Mouse (Mus musculus): ENCODE measurements at regions not wholly inside any gene's neighbourhood (a gene's known extent, or its start where the extent isn't known, plus 50 kb on each side); places are given as distances from the start of the nearest gene placed in this dataset.

DNA sequence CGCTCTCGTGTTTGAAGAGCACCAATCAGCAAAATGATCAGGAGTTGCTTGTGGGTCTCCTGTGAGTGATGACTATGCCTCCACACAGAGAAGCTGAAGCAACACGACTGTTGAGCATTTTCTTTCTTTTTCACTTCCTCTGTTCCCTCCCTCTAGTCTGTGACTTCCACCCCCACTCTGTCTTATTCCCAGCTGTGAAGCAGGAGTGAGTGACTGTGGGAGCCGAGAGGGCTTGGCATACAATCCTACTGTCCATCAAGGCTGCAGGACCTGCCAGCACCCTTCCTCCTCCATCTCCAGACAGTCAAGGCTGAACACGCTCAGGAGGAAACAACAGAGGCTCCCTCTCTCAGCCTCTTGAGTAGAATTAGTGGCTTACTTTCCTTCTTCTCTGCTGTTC, 401.3 kb downstream of the Plcl1 start:
- DNase-seq, result no peak

DNA sequence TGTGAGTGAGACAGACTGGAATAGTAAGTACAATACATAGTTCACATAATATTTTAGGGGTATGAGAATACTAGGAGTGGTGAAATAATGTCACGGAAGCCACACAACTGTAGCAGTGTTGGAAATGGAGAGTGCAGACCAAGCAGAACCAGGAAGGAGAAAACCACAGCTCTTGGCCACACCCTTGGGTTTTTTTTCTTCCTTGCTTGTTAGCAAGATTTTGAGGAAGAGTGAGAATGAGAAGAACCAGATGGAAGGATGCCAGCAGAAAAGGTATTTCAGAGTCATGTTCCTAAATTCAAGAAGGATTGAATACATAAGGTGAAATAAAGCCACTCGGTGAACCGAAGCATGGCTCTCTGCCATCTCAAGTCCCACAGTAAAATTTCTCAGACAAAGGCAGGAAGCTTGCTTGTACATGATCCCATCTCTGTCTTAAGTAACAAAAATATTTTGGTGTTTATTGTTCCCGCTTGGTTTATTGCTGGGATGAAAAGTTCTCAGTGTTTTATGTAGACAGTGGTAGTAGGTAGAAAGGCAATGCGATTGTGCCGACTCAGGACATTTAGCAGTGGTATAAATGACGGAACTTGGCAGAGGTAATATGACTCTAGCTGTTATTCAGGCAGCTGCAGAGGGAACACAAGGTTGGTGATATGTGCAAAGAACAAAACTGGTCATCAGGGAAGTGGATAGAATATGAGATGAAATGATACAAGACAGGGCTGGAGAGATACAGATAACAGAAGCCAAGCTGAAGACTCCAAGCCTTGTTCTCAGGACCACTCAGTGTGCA, 403.2 kb downstream of the Plcl1 start:
- DNase-seq, result no peak

DNA sequence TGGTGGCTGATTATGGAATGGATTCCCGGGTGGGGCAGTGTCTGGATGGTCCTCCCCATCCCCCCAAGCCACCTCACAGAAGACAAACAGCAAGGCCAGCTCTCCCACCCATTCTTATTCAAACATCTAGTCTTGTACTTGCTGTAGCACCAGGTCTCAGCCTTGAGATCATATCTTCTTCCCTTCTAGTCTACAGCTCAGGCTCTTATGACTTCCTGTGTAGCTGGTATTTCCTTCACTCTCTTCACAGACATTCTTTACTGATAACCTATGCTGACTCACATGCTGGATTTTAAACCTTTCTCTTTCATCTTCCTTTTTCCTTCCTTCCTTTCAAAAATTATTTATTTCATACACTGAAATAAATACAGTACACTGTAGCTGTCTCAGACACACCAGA, 406.8 kb downstream of the Plcl1 start:
- DNase-seq, result no peak

DNA sequence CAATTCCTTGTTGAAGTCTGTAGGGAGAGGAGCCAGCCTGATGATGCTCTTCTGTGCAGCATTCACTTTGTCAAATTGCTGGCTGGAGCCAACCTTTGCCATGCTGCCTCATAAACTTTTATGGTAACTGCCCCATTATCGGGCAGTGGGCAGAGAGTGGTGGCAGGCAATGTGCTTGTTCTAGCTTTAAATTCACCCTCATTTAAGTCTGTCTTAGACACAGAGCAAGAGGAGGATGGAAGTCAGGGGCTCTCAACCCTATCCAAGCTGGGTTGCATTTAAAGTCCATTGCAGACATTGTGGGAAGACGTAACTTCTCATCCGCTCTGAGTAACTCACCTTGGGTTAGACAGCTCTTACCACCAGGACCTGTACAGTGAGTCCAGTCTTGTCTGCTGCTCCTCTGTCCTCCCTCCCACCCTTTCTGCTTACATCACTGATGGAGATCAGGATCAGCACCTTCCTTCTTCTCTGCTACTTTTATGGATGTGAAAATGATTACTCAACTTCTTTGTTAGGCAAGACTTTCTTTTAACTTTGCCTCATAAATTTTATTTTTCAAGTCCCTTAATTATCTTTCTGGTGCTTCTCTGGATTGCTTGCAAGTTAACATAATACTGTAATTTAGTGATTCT, 415.3 kb downstream of the Plcl1 start:
- DNase-seq, result no peak

DNA sequence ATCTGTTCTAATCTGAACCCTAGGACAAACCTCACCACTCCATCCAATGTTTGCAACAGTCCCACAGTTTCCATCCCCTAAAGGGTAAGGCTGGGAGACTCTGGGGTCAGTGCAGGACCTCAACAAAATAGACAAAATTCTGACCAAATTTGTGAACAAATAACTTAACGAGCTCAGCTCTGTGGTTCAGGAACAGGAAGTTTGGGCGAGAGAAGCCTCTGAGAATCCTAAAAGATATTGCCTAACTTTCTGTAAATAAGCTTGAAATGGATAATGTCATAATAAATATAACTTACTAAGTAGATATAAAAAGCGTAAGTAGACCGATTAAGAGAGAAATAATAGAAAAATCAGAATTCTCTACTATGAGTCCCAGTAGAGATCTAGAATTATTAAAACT, 416.9 kb downstream of the Plcl1 start:
- DNase-seq, result no peak

DNA sequence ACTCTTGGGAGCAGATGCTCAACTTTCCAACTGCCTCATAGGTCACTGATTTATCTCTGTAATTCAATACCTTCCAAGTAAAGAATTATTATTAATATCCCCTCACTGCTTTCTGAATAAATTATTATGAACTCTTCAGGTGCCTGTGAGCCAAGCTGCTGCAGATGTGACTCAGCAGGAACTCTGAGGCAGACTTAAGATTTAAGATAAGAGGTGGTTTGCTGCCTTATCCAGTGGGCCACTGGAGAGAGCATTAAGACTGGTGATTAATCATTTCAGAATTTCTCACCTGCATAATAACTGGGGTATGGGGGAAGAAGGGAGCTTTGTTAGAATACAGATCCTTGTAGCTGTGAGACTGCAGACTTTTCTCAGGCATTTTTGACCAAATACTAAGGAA, 421.5 kb downstream of the Plcl1 start:
- DNase-seq, result no peak

DNA sequence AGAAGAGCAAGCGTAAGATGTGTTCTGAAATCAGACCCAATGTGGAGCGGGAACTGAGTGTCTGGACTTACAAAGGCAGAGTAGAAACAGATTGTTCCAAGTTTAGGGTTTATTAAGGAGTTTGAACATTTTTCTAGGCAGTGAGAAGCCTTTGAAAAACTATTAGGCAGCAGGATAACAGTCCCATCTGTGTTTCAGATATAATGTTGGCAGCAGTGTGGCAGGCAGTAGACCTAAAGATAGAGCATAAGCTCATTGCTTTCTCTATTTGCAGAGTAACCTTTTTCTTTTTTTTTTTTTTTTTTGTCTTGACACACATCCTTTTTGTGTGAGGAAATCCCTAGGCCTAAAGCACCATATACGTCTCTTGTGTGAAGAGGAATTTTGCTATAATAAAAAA, 429.6 kb downstream of the Plcl1 start:
- DNase-seq, result no peak

DNA sequence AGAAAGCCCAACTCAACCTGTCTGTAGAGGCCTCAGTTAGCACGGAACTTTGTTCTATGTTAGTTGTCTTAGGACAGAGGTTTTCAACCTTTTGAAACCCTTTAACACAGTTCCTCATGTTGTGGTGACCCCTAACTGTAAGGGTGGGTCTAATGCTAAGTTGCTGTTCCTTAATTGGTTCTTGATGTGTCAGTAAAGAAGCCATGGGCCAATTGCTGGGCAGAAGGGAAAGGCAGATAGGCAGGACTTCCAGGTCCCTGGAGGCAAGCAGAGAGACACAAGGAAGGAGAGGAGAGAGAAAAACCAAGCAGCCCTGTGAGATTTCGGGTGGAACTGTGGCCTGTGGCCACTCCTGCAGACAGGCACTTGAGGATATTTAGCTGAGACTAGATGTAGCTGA, 431.0 kb downstream of the Plcl1 start:
- DNase-seq, result no peak

DNA sequence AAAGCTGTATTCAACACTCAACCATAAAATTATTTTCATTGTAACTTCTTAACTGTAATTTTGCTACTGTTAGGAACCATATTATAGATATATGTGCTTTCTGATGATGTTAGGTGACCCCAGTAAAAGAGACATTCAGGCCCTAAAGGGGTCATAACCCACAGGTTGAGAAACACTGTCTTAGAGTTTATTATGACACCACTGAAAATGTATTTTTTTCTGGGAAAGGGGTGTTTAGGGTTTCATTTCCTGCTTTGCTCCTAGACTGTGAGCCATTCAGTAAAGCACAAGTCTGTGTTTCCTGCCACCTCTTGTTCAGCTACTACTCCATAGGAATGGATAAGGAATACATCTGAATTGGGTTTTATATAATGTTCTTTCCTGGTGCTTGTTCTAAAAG, 431.6 kb downstream of the Plcl1 start:
- DNase-seq, result no peak

DNA sequence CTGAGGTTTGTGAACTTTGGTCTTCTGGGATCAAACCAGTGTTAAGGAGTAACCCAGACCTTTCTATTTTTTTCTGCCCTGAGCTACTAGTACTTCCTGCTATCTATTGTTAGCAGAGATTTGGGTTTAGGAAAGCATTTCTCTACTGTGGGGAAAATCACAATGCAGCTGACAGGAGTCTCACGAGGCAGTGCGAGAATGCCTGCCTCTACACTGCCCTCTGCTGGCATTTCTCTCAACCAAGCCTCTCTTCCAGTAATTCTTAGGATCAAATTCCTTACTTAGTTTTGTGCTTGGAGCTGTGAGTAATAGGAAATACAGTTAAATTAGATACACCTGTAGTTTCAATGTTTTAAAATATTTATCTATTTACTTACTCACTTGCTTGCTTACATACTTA, 432.4 kb downstream of the Plcl1 start:
- peak; percentile 45 to 60 for DNase-seq

DNA sequence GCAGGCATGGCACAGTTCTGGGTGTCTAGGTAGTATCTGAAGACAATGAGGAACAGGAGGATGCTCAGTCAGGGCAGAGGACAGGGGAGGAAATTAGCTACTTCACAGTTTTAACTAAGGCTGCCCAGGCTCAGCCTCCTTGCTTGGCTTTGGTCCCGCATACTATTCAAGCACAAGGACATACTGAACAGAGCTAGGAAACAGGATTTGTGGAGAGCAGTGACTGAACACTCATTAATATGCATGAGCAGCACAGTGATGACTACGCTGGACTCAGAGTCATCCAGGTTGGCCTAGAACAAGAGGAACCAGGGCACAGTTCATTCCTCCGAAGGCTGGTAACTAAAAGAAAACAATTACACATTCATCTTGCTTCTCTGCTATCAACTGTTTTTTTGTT, 443.1 kb downstream of the Plcl1 start:
- no peak for DNase-seq

DNA sequence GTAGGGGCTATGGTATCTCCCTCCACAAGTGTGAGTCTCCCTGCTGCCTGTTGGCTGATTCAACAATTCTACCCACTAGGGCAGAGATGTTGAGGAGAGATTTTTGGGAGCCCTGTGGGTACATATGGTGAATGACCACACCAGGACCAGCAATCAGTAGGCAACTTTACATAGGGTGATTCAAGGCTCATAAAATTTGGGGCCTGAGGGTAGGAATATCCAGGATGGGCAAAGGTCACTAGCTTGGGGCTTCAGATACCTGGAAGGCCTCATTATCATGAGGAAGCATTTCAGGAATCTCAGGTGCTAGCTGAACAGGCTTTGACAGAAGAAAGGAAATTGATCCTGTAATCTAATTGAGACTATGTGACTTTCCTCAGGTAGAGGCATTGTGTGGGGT, 446.6 kb downstream of the Plcl1 start:
- DNase-seq, result no peak

DNA sequence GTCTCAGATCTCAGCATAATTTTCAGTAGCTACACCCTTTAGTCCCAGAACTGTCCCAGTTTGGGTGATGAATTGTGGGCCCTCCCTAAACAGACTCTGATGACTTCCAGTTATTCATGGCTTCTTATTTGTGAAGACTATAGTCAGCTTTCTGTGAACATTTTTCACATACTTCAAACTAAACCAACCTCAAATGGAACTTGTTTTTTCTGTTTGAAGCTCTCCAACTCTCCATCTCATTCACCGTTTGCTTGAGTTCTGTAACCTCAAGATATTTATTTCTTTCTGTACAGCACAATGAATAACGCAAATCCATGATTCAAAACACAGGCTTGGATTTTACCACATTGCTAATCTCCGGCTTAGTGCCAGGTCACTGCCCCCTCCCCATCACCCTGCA, 453.4 kb downstream of the Plcl1 start:
- no peak for DNase-seq

DNA sequence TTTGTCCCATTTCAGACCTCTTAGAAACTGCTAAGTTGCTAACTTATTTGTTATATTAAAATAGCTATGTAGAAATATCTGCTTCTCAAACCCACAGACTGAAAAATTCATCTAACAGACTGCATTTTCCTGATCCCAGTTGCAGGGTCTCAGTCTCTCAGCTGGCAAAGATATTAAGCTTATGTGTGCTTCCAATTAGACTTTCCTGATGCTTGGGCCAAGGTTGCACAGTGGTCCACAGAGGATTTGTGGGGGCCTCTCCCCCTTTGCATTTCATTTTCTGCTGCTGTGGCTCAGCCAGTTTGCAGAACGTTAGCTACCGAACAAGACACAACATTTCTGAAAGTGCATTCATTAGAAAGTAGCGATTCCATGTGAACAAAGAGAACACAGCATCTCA, 457.4 kb downstream of the Plcl1 start:
- DNase-seq, result no peak

DNA sequence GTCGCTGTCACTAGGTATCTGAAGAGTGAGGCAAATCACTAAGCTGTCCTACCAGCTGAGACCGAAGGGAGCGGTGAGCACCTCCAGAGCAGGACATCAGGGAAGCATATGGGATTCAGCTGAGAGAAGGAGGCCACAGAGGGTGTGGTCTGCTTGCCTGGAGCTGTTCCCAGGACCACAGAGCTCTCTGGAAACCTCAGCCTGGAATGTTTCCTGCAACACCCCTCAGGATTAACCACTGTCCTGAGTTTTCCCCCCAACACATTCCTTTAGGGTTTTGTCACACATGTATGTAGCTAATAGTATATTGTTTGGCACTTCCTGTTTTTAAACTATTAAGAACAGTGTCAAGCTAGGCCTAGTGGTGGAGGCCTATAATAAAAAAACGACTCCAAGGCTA, 459.6 kb downstream of the Plcl1 start:
- no peak for DNase-seq

DNA sequence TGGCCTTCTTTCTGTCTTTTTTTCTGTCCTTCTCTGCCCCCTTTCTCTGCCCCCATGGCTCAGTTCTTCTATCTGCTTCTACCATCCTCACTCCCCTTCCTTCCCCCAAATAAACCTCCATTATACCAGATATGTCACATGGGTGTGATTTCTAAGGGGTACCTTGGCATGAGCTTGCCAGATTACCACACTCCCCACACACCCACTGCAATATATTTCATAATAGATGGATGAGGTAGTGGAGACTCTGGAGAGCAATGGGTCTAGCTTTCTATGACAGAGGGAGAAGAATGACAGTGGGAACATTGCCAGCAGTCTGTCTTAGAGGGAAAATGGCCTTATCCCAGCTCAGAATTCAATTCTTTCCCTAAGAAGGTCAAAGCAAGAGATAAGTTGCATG, 461.0 kb downstream of the Plcl1 start:
- DNase-seq, result no peak

DNA sequence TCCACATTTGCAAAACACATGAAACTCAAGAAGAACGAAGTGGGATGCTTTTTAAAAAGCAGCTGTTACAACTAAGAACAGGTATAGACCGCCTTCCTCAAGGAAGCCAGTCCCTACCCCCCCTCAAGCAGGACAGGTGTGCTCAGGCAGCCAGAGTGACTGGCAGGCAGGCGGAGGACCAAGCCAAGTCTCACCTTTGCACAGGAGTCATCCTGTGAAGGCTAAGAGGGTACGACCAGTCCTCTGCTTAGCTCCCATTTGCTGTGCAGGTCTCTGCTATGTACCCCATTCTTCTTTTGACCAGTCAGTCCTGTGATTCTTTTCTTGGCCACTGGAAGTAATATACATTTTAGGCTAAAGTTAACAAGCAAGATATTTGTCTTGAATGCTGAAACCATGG, 467.9 kb downstream of the Plcl1 start:
- DNase-seq, result no peak

DNA sequence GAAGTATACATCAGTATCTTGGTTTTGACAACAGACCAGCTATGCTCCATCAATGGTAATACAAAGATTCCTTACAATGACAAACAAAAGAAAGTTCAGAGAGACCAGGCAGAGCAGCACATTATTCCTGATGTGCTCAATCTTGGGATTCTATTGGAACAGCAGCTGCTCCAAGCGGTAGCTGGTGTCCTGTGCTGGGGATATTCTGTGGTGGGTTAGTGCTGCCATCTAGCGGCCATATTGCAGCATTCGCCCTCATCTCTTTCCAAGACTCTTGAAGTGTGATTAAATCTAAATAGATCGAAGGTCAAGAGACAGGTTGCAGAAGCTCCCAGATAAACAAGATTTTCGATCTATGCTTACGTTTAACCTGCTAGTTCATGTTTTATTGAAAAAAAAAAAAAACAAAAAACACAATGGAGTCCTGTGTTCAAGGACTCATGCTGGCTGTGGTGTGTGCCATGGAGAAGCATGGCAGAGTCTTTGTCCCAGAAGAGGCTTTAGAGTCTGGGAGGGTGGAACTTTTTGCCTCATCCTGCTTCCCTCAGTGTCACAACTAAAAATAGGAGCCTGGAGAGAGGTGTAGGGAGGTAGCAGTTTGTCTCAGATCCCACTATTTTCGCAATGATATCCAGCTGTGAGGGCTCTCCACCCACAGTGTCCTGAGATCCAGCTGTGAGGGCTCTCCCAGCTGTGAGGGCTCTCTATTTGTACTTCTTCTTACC, 468.6 kb downstream of the Plcl1 start:
- peak; percentile 57 to 72 for DNase-seq

DNA sequence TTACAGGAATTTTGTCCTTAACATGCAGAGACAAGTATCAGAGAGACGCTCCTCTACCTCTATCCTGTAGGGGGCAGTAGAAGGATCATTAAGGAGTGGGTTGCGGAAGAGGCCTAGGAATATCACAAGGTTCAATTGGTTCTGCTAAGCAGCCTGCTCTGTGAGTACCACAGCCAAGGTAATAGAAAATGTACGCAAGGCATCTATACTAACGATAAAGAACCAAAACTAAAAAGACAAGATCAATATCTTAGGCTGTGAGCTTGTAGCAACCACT, 469.1 kb downstream of the Plcl1 start:
- no peak for DNase-seq

DNA sequence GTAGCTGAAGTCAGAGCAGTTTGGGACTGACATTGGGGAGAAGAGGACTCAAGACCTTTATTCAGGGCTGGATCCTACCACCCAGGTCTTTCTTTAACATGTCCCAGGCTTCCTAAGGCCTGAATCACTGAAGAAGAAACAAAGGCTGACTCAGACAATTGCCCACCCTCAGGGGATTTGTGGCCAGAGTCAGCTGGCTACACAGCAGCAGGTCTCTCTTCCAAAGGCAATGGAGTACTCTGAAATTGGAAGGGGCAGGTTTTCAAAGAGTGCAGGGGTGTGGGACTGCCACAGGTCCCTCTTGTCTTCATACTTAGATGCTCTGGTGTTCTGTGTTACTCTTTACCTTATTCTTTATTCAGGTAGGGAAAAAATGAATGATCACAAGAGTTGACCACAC, 478.9 kb downstream of the Plcl1 start:
- DNase-seq, result no peak

DNA sequence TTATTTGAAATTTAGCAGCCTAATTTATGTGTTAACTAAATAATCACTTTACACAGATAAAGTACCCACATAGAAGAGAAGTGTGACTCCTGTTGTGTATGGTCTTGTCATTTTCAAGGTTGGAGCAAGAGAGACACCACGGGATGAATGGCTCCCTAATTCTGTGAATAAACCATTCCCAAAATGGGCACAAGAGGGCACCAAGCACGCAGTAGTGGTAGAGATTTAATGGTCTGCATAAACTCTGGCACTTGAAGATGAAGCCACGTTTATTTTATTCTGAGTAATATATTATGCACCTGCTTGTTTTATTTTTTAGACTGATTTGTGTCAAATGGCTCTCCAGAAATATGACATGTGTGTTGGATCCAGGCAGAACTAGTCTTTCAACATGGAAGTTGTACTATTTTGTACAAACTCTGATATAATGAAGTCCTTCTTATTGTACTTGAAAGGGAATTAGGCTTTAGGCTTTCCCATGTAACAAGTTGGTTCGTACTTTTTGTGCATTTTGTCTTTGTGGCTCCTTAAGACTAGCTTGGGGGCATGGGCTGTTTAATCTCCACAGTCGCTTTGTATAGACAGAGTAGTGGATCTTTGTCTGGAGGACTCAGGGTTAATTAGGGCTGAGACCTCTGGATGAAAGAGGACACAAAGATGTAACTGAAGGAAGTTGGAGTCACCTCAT, 480.8 kb downstream of the Plcl1 start:
- DNase-seq, result peak; percentile 38 to 41

DNA sequence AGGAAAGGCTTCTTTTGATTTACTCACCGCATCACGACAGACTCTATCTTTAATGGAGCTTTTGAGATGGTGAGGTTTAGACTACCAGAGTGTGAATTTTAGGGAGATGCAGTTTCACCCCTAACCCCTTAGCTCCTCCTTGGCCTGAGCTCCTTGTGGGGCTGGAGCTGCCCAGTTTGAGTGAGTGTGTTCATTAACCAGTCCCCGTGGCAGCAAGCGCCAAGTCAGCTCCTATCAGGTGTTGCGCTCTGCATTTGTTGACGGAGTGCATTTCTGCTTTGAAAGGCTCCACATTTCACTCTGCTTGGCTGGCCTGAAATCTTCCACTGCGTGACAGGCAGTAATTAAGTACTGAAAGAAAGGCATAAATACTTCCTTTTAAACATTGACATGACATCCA, 481.7 kb downstream of the Plcl1 start:
- DNase-seq, result no peak

DNA sequence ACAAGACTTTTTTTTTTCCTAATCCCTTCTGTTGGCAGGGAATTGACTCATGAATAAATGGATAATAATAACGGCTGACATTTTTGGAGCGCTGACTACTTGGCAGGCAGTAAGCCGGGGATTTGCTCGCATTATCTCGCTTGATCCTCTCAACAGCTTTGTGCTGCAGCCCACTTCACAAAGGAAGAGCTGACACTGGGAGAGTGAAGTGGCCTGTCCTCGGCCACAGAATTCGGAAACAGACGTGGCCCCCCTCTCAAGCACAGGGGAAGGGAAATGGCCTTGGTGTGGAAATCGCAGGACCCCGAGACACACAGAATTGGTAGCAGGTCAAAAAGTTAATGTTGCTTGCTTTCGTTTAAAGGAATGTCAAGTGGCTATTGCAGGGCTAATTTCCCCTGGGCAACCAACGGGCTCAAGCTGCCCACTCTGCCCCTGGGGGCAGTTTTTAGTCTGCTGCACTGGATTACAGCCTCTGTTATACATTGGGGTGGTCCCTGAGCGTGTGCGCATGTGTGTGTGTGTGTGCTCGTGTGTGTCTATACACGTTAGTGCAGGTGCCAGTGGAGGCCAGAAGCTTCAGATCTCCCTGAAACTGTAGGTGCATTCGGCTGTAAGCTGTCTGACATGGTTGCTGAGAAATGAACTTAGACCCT, 483.1 kb downstream of the Plcl1 start:
- DNase-seq, result no peak

Measured in cerebellum, adult 18-20 months (tissue).